ENCODE assay signal across 21 mouse cellular contexts in the genomic region with DNA sequence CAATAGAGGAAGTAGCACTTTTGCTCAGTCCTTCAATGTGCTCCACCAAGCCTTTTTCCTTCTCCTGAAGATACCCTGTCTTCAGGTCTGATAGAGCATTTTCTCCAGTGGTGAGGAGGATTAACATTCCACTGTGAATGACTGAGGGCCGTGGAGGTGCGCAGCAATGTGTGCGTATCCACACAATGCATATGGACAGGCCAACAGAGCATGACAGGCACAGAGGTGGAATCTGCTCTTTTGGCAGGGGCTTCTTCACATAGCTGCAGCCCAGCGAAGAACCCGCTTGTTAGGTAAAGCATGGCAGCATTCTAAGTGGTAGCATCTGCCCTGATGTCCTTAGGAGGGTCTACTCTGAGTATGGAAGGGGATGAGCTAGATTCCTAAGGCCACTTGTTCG. TPM values are rescaled to one million over a fixed set of nuclear protein-coding genes. Genes with fewer than 3 reads are reported as not detected.
A peak's percentile ranks its signal among the peaks of the same experiment; 100 is the strongest.
DNase-seq lines count a peak whose midpoint lies in the region; ATAC-seq and TF ChIP-seq lines count a peak whose summit lies in the region.
"Had no signal": no experiment of that assay in that cellular context is flagged by ENCODE, and none has a peak within 500 bp of the region (broad histone marks: within the 10 kb centered on the region; RNA-seq: fewer than 3 reads in every experiment).

No protein-coding gene starts in this region.

- H3K4me3 ChIP-seq in left cerebral cortex, adult 2 months: no peak overlapping the region
- no peak overlapping the region for H3K4me3 ChIP-seq in midbrain, embryonic 11.5 days (ENCODE audit: low read depth, low read length)
- no peak overlapping the region for H3K4me3 ChIP-seq in midbrain, postnatal 0 days (ENCODE audit: low read depth, low read length)
- H3K4me3 ChIP-seq: embryonic facial prominence, embryonic 13.5 days; embryonic facial prominence, embryonic 15.5 days; erythroblast, embryonic 14.5 days; forebrain, embryonic 10.5 days; forebrain, embryonic 12.5 days had no signal

- intact Hi-C loops in left cerebral cortex, adult 2 months (cut with DNase I): loop anchor here (2.0 to 10.0 kb wide), 5 partner anchors 124 to 634 kb away; no protein-coding TSS in a partner anchor

- DNase-seq in left cerebral cortex, adult 2 months (ENCODE audit: extremely low spot score in 1 of 2, low spot score in 2 of 2): peak in 1 of 2 experiments; percentile 6
- DNase-seq in left cerebral cortex, adult 9 months (ENCODE audit: low spot score in 2 of 2): no peak
- peak; percentile 57 for DNase-seq in midbrain, embryonic 11.5 days (ENCODE audit: low spot score, missing footprints)
- DNase-seq in midbrain, postnatal 0 days (ENCODE audit: low spot score): no peak

- H3K27ac ChIP-seq in left cerebral cortex, adult 2 months: peak overlapping the region; percentile 45
- H3K27ac ChIP-seq in midbrain, embryonic 11.5 days (ENCODE audit: low read depth, low read length): no peak overlapping the region
- H3K27ac ChIP-seq in midbrain, postnatal 0 days (ENCODE audit: low read depth, low read length): no peak overlapping the region
- H3K27ac ChIP-seq: embryonic facial prominence, embryonic 13.5 days; embryonic facial prominence, embryonic 15.5 days; forebrain, embryonic 10.5 days; forebrain, embryonic 12.5 days had no signal

- WGBS in midbrain, embryonic 11.5 days: 78% methylated on average over 6 of the region's 6 CpGs
- 84% methylated on average over 6 of the region's 6 CpGs for WGBS in midbrain, postnatal 0 days

- H3K4me1 ChIP-seq in midbrain, embryonic 11.5 days (ENCODE audit: control insufficient read depth, insufficient read depth, low read length): no peaks in the 10 kb centered on the region
- H3K4me1 ChIP-seq in midbrain, postnatal 0 days (ENCODE audit: insufficient read depth, low read length): no peaks in the 10 kb centered on the region
- H3K4me1 ChIP-seq: embryonic facial prominence, embryonic 13.5 days; embryonic facial prominence, embryonic 15.5 days; forebrain, embryonic 10.5 days; forebrain, embryonic 12.5 days had no signal

- no peak overlapping the region for H3K9ac ChIP-seq in midbrain, embryonic 11.5 days (ENCODE audit: low read length)
- no peak overlapping the region for H3K9ac ChIP-seq in midbrain, postnatal 0 days (replicated peaks; ENCODE audit: low read length, poor library complexity, severe bottlenecking)
- H3K9ac ChIP-seq: embryonic facial prominence, embryonic 13.5 days; embryonic facial prominence, embryonic 15.5 days; forebrain, embryonic 12.5 days had no signal

- ATAC-seq in midbrain, embryonic 11.5 days (ENCODE audit: low FRiP score): no peak
- ATAC-seq in midbrain, postnatal 0 days (ENCODE audit: low FRiP score): no peak

- H3K4me2 ChIP-seq in midbrain, embryonic 11.5 days: no peak overlapping the region
- H3K4me2 ChIP-seq in midbrain, postnatal 0 days (ENCODE audit: low read depth, low read length, poor library complexity, severe bottlenecking): no peak overlapping the region
- H3K4me2 ChIP-seq: embryonic facial prominence, embryonic 13.5 days; embryonic facial prominence, embryonic 15.5 days; forebrain, embryonic 12.5 days had no signal

- no peaks in the 10 kb centered on the region for H3K27me3 ChIP-seq in midbrain, embryonic 11.5 days (ENCODE audit: control insufficient read depth, insufficient read depth, low read length)
- H3K27me3 ChIP-seq in midbrain, postnatal 0 days (ENCODE audit: insufficient read depth, low read length): no peaks in the 10 kb centered on the region
- H3K27me3 ChIP-seq: embryonic facial prominence, embryonic 13.5 days; embryonic facial prominence, embryonic 15.5 days; forebrain, embryonic 12.5 days had no signal

- TF ChIP-seq CTCF in left cerebral cortex, adult 2 months (IDR thresholded peaks at IDR 0.05): no peak
- TF ChIP-seq CTCF in midbrain, postnatal 0 days (IDR thresholded peaks at IDR 0.05): no peak

- H3K36me3 ChIP-seq in midbrain, embryonic 11.5 days (ENCODE audit: control insufficient read depth, insufficient read depth, low read length): no peaks in the 10 kb centered on the region
- H3K36me3 ChIP-seq in midbrain, postnatal 0 days (ENCODE audit: insufficient read depth, low read length): no peaks in the 10 kb centered on the region
- H3K36me3 ChIP-seq: embryonic facial prominence, embryonic 13.5 days; embryonic facial prominence, embryonic 15.5 days; forebrain, embryonic 10.5 days; forebrain, embryonic 12.5 days had no signal

- H3K9me3 ChIP-seq in midbrain, embryonic 11.5 days (ENCODE audit: control insufficient read depth, low read length): no peaks in the 10 kb centered on the region
- no peaks in the 10 kb centered on the region for H3K9me3 ChIP-seq in midbrain, postnatal 0 days (ENCODE audit: low read length)
- H3K9me3 ChIP-seq: embryonic facial prominence, embryonic 13.5 days; embryonic facial prominence, embryonic 15.5 days; forebrain, embryonic 10.5 days; forebrain, embryonic 12.5 days had no signal

RNA-seq across cellular contexts. Expression of gene Gm11042, which starts 17.5 kb away (rescaled TPM):
- not detected for total RNA-seq in left cerebral cortex, adult 2 months (2021)
- polyA plus RNA-seq in midbrain, embryonic 11.5 days (2014; fragmentation: Nextera tagmentation; extraction: Ambion mirVana): not detected in 2 replicates
- not detected in 2 replicates for total RNA-seq in midbrain, postnatal 0 days (2014; rRNA removed)
- polyA plus RNA-seq in midbrain, postnatal 0 days (2015; fragmentation: Nextera tagmentation; extraction: Ambion mirVana): not detected in 2 replicates
- total RNA-seq: adrenal gland, adult 2 months; adrenal gland, postnatal 10 days; adrenal gland, postnatal 25 days; adrenal gland, postnatal 4 days; common myeloid progenitor, adult 5-6 weeks; ES-E14; MEL had no signal
- polyA plus RNA-seq: adrenal gland, adult 2 months; brain, embryonic 14.5 days; C2C12; embryonic facial prominence, embryonic 11.5 days; embryonic facial prominence, embryonic 13.5 days; embryonic facial prominence, embryonic 15.5 days; erythroblast, embryonic 14.5 days; forebrain, embryonic 10.5 days; forebrain, embryonic 12.5 days; forebrain, embryonic 14.5 days; forebrain, embryonic 16.5 days had no signal
